Mouse (Mus musculus) olfactory bulb, adult 2 months (tissue): ENCODE measurements around the gene Bicc1. TPM values are rescaled to one million over a fixed set of nuclear protein-coding genes. Genes with fewer than 3 reads are reported as not detected.
"Not testable (repeated sequence)": the region's sequence is repeated elsewhere in the genome, so short reads cannot be mapped to it uniquely, and the experiment has no call there.

Experiments used
- H3K27ac ChIP-seq: fragments of 200-500 bp; 2 replicates; pipeline ENCODE4 v1.5.1; 2012; ENCODE audit warnings: low read depth, low read length; ENCODE audit not compliant: insufficient read depth
- H3K4me1 ChIP-seq: fragments of 200-500 bp; 2 replicates; pipeline ENCODE4 v1.6.1; 2012; ENCODE audit warnings: low read length; ENCODE audit not compliant: control insufficient read depth, insufficient read depth
- H3K4me3 ChIP-seq: fragments of 200-500 bp; 2 replicates; pipeline ENCODE4 v1.5.1; 2012; ENCODE audit warnings: mild to moderate bottlenecking, low read depth, low read length, moderate library complexity; ENCODE audit not compliant: insufficient read depth
- CTCF ChIP-seq: fragments of 200-500 bp; IDR thresholded peaks from 2 replicates; pipeline ENCODE4 v1.5.1; 2012; ENCODE audit warnings: low read depth, mild to moderate bottlenecking, low read length, moderate library complexity; ENCODE audit not compliant: insufficient read depth
- POLR2A ChIP-seq: fragments of 200-500 bp; IDR thresholded peaks from 2 replicates; pipeline ENCODE4 v1.6.1; 2012; ENCODE audit warnings: mild to moderate bottlenecking, low read depth, low read length, moderate library complexity; ENCODE audit not compliant: insufficient read depth
- WGBS: fragments of 180-500 bp; shearing (Covaris S2); methylation state at CpG from one replicate; pipeline ENCODE4 v1.1.7; 2018; 5-methylcytosine and 5-hydroxymethylcytosine counted together
- polyA plus RNA-seq: library from polyadenylated mRNA; stranded (reverse); fragments of >200 nt; gene quantifications from 2 replicates; pipeline ENCODE4 v1.2.4, GENCODE M21; 2012; ENCODE audit warnings: low replicate concordance; ENCODE audit not compliant: missing spikeins, insufficient read depth, insufficient read length

Bicc1 gene
- polyA plus RNA-seq, 1 experiment: not detected

DNA sequence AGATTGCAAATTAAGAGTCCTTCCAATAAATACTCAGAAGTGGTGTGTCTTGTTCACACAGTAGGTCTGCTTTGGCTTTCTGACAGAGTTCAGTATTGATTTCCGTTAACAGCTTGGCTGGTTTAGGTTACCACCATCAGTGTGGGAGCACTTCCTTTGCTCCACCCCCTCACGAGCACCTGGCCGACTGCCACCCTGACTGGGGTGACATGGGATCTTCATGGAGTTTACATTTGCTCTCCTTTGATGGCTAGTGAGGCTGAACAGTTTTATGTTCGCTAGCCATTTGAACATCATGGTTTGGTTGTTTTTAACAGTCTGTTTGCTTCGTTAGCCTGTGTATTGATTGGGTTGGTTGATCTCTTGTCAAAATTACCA lies 206.7 kb downstream of the Bicc1 start:
- H3K4me1 ChIP-seq: peaks cover 9% of the 10 kb centered on the region
- peak overlapping the region; percentile 59; the same call in 1 of the 2 replicates for H3K27ac ChIP-seq
- WGBS: 58% methylated on average over 5 of the region's 5 CpGs
- no peak overlapping the region for H3K4me3 ChIP-seq
- no peak for TF ChIP-seq CTCF
- no peak for TF ChIP-seq POLR2A

DNA sequence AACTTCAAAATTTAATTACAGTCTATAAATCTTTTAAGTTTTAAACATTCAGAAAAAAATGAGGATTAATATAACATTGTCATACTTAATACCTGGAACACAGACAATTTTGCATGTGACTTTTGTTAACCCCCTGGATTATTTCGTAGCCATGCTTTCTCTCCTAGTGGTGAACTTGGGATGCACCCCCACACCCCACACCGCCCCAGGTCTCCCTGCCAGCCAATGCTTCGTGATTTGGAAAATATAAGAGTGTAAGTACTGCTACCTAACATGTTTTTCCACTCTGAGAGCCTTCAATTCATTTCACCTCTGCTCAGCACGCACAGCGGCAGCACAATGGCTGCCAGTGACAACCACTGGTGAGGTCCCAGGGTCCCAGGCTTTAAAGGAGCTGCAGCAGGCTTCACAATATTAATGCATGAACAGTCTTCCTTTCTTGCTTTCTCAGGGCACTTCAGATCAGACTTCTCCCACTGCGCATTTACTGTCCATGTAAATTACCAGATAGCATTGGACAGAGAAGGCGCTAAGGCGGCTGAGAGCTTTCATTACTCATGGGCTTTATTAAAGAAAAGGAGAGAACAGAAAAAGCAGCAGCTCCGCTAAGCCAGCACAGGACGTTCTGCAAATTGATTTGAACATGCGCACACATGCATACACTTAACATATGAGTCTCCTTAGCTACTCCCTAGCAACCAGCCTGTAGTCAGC lies 207.3 kb downstream of the Bicc1 start:
- no peak for TF ChIP-seq POLR2A
- Histone ChIP-seq H3K4me3 (peak overlapping the region; percentile 39), H3K4me1 (peaks cover 9% of the 10 kb centered on the region), H3K27ac (peak overlapping the region; percentile 59)
- whole genome bisulfite sequencing: 22% methylated on average over 11 of the region's 11 CpGs

DNA sequence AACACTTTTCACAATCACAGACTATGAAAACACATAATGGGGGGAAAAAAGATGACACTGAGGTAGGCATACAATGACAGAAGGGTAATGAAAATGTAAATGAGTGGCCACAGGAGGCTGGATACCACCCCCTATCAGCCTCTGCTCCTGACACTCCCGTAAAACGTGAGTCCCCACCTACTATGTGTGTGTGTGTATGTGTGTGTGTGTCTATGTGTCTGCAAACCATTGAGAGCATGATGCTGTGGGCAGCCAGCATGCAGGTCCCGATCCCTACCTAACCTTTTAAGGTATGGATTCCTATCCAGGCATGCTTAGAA lies 209.4 kb downstream of the Bicc1 start:
- Histone ChIP-seq H3K4me1 (peaks cover 9% of the 10 kb centered on the region), H3K4me3 (no peak overlapping the region), H3K27ac (no peak overlapping the region)
- TF ChIP-seq POLR2A (no peak), CTCF (no peak)
- WGBS: 54% methylated on average over 3 of the region's 3 CpGs

DNA sequence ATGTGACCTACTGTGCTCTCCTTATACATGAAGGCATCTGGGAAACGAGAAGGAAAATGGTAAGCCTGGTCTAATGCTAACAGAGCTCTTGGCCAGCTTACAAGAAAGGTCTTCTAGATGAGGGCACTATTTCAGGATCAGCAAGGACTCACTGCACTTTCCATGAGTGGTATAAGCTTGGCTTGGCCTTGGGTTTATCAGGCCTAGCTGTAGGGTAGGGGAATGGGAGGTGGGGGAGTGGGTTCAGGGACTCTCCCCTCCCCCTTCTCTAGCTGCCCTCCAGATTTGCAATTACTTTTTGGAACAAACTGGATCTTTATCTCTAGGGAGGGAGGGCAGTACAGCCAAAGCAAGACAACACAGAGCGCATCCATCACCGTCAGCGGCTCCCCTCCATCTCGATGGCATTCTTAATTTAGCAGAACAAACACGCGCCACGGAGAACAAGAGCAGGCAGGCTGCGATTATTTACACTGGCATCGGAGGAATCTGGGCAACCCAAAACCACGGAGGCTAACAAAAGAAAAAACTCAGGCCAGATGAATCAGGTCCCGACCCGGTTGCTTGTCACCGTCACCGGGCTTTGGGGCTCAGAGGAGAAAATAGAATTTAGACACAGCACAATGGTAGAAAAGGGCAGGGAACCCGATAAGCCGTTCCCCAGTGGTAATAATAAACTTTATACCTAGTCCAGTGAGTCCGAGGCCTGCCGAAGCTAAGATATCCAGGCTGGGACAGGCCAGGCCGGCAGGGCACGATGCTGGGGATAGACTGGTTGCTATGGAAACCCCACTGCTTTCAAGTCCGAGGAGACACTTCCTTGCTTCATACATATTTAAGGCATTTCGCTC lies 210.0 kb downstream of the Bicc1 start:
- no peak for TF ChIP-seq POLR2A
- TF ChIP-seq CTCF: no peak
- Histone ChIP-seq H3K27ac (no peak overlapping the region), H3K4me3 (no peak overlapping the region), H3K4me1 (peaks cover 9% of the 10 kb centered on the region)
- 23% methylated on average over 23 of the region's 23 CpGs for WGBS

DNA sequence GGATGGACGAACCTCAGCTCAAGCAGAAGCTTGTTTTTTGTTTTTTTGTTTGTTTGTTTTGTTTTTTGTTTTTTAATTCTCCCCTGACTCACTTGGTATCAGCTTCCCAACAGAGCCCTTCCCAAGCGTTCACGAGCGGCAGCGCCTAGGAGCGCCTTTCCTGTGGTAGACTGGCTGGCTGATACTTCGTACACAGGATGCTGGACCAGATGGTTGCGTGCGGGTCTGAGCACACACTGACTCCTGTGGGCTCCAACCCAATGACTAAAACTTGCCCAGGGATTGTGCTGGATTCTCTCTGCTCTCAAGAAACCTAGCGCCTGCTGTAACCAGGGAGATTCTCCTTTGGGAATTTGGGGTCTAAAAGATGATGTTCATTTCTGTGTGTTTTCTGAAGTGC lies 211.2 kb downstream of the Bicc1 start:
- H3K4me3 ChIP-seq: no peak overlapping the region
- TF ChIP-seq POLR2A (no peak), CTCF (no peak)
- 89% methylated on average over 10 of the region's 10 CpGs for WGBS
- H3K27ac ChIP-seq: no peak overlapping the region
- H3K4me1 ChIP-seq: peaks cover 9% of the 10 kb centered on the region

DNA sequence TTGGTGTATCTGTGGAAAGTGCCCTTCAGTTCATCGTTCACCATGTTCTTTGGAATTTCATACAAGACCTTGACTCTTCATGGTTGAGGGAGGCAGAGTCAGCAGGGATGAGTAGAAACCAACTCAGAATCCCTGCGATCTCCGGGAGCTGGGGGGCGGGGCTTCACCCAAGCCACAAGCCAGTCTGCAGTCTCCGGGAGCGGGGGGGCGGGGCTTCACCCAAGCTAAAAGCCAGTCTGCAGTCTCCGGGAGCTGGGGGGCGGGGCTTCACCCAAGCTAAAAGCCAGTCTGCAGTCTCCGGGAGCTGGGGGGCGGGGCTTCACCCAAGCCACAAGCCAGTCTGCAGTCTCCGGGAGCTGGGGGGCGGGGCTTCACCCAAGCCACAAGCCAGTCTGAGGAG lies 213.4 kb downstream of the Bicc1 start:
- WGBS: 94% methylated on average over 13 of the region's 13 CpGs

DNA sequence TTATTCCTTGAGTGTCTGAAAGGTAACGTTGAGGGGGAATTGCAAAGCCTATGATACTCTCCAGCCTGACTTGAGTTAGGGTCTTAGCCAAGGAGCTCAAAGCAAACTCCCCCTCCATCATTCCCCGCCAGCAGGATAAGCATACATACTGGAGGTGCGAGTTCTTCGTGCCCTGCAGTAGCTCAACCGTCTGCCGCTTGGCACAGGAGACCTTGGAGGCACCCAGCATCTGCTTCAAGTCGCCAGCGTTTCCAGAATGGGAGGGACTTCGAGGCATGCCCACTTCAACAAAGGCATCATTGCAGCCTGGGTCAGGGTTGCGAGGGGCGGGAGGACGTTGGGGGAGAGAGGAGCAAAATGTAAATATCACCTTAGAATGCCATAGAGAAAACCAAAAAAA lies 214.4 kb downstream of the Bicc1 start:
- peaks cover 6% of the 10 kb centered on the region for H3K4me1 ChIP-seq
- WGBS: 89% methylated on average over 12 of the region's 12 CpGs

More for the DNA sequence above, 213.4 kb downstream of the Bicc1 start:
- not testable (repeated sequence) for H3K27ac ChIP-seq, H3K4me1 ChIP-seq, H3K4me3 ChIP-seq

DNA sequence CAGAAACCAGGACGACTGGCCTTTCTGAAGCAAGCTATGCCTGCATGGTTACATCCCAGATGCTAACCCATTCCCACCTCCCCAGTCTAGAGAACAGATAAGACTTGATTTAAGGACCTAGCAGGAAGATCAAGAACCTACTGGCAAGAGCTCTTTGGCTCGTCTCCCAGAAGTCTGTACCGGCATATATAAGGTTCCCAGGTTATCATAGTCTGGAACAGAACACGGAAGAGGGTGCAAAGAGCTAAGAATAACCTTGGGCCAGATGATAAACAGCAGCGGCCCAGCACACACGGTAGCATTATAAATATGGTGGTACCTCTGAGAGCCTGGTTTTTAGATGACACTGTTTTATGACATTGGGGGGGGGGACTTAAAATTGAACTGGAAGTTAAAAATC lies 217.9 kb downstream of the Bicc1 start:
- TF ChIP-seq POLR2A (no peak), CTCF (no peak)
- Histone ChIP-seq H3K27ac (no peak overlapping the region), H3K4me1 (peaks cover 3% of the 10 kb centered on the region), H3K4me3 (no peak overlapping the region)
- 86% methylated on average over 6 of the region's 6 CpGs for WGBS

More for the DNA sequence above, 214.4 kb downstream of the Bicc1 start:
- Histone ChIP-seq H3K27ac (no peak overlapping the region), H3K4me3 (no peak overlapping the region)
- TF ChIP-seq CTCF (no peak), POLR2A (no peak)

DNA sequence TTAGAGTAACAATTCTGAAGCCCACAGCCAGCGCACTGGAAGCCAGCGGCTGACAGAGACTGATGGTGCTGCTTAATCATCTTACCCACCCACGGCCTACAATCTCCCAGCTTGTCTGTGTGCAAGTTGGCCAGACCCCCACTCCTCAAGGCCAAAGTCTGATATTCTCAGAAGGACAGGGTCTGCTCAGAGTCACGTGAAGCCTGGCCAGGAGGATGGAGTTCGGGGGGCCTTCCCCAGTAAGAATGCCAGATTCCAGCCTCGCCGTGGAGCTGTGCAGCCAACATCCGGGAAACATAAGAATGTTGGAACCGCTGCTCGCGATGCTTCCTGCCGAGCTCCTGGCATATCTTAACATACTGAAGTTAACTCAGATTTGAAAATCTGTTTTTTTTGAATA lies 219.7 kb downstream of the Bicc1 start:
- TF ChIP-seq CTCF (no peak), POLR2A (no peak)
- Histone ChIP-seq H3K27ac (no peak overlapping the region), H3K4me1 (peaks cover 3% of the 10 kb centered on the region), H3K4me3 (no peak overlapping the region)
- WGBS: 50% methylated on average over 12 of the region's 12 CpGs
